Mouse (Mus musculus): Measurements from ENCODE around the gene Anapc16.
"Not testable (repeated sequence)": the region's sequence is repeated elsewhere in the genome, so short reads cannot be mapped to it uniquely, and the experiment has no call there.

GRCm38 (mm10) chr10:59993813-59994212 lies 9.1 kb downstream of the Anapc16 start:
- TF ChIP-seq POLR2A (IDR thresholded peaks at IDR 0.05; ENCODE audit: borderline replicate concordance, control insufficient read depth, low read depth, low read length); CTCF (IDR thresholded peaks at IDR 0.05; ENCODE audit: control insufficient read depth, insufficient read depth, low read length): not testable (repeated sequence)

Measured in bone marrow, adult 2 months (tissue).